Mouse (Mus musculus) brown adipose tissue, adult 24 weeks (tissue): ENCODE measurements at regions not wholly inside any gene's neighbourhood (a gene's known extent, or its start where the extent isn't known, plus 50 kb on each side); places are given as distances from the start of the nearest gene placed in this dataset.
A peak's percentile ranks its signal among the peaks of the same experiment; 100 is the strongest.

ENCODE experiments used
- H3K27ac ChIP-seq: fragments of 200-500 bp; replicated peaks from 2 replicates; pipeline ENCODE4 v1.5.1; 2012; ENCODE audit warnings: low read depth, mild to moderate bottlenecking, low read length
- H3K4me1 ChIP-seq: fragments of 200-500 bp; 2 replicates; pipeline ENCODE4 v1.6.1; 2012; ENCODE audit warnings: low read length, mixed read lengths; ENCODE audit not compliant: control insufficient read depth, insufficient read depth, insufficient read length
- H3K4me3 ChIP-seq: fragments of 200-500 bp; 2 replicates; pipeline ENCODE4 v1.5.1; 2012; ENCODE audit warnings: low read depth, mild to moderate bottlenecking, low read length, moderate library complexity; ENCODE audit not compliant: insufficient read depth

DNA sequence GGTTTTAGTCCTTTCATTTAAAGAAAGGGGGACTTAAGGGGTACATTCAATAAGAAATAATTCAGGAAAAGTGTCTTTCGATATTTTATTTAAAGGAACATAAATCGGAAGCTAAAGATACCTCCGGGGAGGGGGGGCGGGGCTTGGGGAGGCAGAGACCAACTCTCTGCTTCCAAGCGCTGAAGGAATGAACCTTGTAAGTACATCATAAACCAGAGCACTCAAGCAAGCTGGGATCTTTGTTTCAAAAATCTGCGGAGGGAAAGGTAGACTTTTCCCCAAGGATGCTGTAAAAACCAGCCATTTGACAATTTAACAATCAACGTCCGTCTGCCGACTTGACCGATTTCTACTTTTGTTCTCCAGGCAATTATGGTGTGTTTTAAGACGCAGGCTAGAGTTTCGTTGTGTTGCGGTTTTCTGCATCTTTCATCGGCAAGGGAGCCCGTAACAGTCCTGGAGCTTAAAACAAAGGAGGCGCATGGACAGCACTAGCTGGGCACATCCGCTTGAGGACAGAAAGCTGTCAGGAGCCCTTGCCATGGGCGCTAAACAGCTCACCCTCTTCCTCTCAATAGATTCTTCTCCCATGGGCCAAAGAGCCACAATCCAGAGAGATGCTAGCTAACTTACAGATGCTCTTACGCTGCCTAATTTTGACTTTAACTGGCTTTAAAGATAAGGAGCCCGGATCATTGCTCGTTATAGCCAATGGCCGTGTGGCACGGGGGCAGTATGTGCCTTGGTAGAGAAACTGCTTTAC is 119.4 kb upstream of the Dynlrb2 start:
- no peaks in the 10 kb centered on the region for H3K4me1 ChIP-seq
- no peak overlapping the region for H3K4me3 ChIP-seq
- no peak overlapping the region for H3K27ac ChIP-seq

DNA sequence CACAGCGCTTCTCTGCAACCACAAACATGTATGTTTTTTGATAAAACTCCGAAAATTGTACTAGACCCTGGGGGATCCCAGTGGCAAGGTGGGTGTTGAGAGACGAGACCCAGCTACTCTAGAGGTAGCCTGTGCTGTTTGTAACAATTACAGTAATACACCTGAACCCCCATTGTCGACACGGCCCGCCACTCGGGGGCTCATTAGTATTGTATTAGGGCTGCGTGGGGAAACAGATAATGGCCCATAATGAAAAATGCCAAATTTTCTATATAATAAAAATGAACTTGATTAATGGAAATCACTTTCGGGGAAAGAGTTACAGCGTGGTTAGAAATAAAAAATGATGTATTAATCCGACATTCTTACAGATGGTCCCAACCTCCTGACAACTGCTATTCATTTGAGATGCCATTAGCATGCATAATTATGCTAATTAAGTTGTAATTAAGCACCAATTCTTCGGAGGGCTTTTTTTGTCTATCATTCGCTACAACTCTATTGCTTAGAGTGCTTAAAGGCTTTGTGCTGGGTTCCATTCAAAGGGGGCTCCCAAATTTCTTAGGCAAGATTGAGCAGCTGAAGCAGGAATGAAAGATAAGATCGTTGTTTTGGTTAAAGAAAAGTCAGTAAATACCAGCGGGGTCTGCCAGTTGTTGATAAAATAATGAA is 120.2 kb upstream of the Dynlrb2 start:
- no peaks in the 10 kb centered on the region for H3K4me1 ChIP-seq
- H3K27ac ChIP-seq = no peak overlapping the region
- no peak overlapping the region for H3K4me3 ChIP-seq

GRCm38 (mm10) chr8:116383495-116384417 is 121.0 kb upstream of the Dynlrb2 start:
- Histone ChIP-seq H3K4me3 (no peak overlapping the region), H3K4me1 (no peaks in the 10 kb centered on the region), H3K27ac (no peak overlapping the region)

DNA sequence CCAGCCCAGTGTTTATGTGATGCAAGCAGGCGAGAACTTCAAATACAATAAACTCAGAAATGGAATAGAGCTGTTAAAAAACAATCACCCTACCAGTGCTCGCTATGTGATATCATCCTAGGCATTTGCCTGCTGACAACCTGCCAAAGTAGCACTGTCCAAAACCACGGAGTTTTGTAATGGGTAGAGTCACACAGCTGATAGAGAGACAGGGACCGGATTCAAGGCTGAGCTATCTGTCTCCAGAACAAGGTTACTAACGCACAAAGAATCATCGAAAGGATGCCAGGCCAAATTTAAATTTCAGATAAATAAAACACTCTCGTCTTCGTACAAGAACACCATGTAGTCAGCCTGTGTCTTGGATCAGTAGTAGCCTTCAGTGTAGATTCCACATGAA is 121.7 kb upstream of the Dynlrb2 start:
- H3K4me1 ChIP-seq = no peaks in the 10 kb centered on the region

DNA sequence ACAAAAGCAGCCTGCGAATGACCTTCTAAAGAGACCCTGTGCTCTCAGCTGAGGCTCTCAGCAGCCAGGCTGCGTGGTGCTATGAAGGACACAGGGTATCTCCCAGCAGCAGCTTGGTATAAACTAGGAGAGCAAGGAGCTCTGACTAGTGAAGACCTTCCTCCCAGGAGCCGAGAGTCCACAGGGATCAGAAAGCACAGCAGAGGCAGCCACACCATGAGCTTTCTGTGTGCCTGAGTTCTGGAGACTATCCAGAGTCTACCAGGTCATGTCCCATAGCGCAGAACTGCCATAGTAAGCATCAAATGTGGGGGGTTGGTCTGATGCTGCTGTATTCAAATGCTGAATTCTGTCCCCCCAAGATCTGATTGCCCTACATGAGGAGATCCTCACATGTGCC is 124.2 kb upstream of the Dynlrb2 start:
- no peak overlapping the region for H3K4me3 ChIP-seq
- H3K4me1 ChIP-seq = no peaks in the 10 kb centered on the region
- H3K27ac ChIP-seq = no peak overlapping the region

More for the DNA sequence above, 121.7 kb upstream of the Dynlrb2 start:
- H3K4me3 ChIP-seq = no peak overlapping the region
- H3K27ac ChIP-seq = no peak overlapping the region

DNA sequence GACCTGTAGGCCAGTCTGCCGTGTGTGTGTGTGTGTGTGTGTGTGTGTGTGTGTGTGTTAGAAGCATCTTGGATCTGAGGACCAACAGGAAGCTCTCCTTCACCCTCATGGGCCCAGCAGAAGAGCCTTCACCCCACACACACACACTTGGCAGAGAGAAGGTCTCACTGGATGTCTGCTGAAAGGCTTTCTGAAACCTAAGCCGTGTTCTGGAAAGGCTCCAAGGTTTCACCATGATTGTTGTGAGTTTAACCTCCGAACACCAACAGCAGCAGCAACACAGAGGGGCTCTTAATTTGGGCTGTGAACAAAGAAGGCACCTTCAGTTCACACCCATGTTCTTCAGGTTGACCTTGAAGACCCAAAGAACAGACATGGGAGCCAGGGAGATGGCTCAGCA is 124.9 kb upstream of the Dynlrb2 start:
- H3K4me1 ChIP-seq = no peaks in the 10 kb centered on the region
- H3K27ac ChIP-seq = no peak overlapping the region

DNA sequence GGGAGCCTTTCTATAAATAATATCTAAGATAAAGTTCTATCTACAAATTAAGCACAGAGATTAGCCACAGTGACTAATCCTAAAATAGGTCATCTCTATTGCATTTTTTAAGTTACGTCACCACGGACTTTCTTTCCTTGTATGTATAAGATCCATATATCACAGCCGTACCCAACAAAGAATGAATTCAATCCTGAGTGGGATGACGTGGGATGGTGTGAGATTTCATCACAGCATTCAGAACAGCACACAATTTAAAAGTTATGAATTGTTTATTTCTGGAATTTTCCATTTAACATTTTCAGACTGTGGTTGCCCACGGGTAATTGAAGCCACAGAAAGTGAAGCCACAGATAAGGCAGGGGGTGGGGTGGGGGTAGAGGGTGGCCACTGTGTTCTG is 129.0 kb upstream of the Dynlrb2 start:
- no peaks in the 10 kb centered on the region for H3K4me1 ChIP-seq
- H3K27ac ChIP-seq = no peak overlapping the region
- no peak overlapping the region for H3K4me3 ChIP-seq

More for the DNA sequence above, 124.9 kb upstream of the Dynlrb2 start:
- no peak overlapping the region for H3K4me3 ChIP-seq

DNA sequence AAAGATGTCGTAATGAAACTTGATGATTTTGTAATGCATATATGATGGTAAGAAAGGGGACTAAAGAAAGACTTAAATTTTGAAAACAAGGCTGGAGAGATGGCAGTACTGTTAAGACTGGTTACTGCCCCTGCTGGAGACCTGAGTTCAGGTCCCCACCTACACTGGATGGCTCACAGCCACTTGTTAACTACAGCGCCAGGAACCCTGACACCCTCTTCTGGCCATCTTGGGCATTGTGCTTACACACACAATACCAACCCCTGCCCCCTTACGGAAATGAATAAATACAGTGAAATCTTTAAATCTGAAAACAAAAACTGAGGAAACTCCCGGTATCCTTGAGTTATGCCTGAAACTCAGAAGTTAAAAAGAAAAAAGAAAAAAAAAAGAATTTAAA is 131.7 kb upstream of the Dynlrb2 start:
- peak overlapping the region; percentile 21; the same call in 1 of the 2 replicates for H3K4me3 ChIP-seq
- H3K4me1 ChIP-seq = no peaks in the 10 kb centered on the region
- no peak overlapping the region for H3K27ac ChIP-seq

GRCm38 (mm10) chr8:116372574-116372973 is 132.2 kb upstream of the Dynlrb2 start:
- H3K27ac ChIP-seq = no peak overlapping the region
- H3K4me3 ChIP-seq = no peak overlapping the region

GRCm38 (mm10) chr8:116372056-116372455 is 132.7 kb upstream of the Dynlrb2 start:
- Histone ChIP-seq H3K4me3 (no peak overlapping the region), H3K27ac (no peak overlapping the region), H3K4me1 (no peaks in the 10 kb centered on the region)

More at GRCm38 (mm10) chr8:116372574-116372973, 132.2 kb upstream of the Dynlrb2 start:
- H3K4me1 ChIP-seq = no peaks in the 10 kb centered on the region

- Histone ChIP-seq H3K27ac (no peak overlapping the region), H3K4me1 (no peaks in the 10 kb centered on the region), H3K4me3 (no peak overlapping the region)
Observed at GRCm38 (mm10) chr8:116367491-116367890, 137.3 kb upstream of the Dynlrb2 start.

- Histone ChIP-seq H3K4me3 (no peak overlapping the region), H3K4me1 (no peaks in the 10 kb centered on the region), H3K27ac (no peak overlapping the region)
Observed at GRCm38 (mm10) chr8:116366706-116367105, 138.1 kb upstream of the Dynlrb2 start.

DNA sequence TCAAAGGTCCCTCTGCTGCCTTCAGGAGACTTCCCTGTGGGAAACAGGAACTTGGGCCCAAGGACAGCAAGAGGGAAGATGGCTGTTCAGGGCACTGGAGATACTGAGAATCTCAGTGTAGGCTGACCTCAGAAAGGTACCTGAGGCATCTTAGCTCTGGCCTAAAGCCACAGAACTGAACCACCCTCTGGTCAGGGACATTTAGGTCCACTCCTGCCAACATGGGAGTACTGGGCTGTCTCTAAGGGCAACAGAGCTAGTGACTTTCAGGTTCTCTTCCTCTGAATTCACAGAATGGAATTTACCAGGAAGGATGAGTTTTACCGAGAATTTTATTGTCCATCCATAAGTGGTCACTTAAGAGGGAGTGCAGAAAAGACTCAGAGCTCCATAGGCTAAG is 140.0 kb upstream of the Dynlrb2 start:
- Histone ChIP-seq H3K27ac (no peak overlapping the region), H3K4me3 (no peak overlapping the region), H3K4me1 (no peaks in the 10 kb centered on the region)

DNA sequence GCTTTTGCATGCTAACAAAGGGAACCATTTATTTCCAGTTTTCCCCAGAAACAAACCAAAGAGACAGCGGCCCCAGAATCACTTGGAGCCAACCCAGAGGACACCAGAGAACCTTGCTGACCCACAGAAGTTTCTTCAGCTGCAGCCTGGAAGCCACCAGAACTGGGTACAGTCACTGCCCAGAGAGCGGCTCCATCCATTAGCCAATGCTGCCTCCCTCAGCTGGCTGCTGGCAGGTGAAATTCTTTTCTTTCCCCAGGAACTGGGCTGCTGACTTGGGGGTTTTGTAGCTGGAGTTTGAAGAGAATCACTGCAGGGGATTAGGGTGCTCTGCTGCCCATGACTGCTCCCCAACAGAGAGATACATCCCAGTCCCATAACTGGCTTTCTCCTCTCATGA is 140.6 kb upstream of the Dynlrb2 start:
- Histone ChIP-seq H3K4me1 (no peaks in the 10 kb centered on the region), H3K4me3 (no peak overlapping the region), H3K27ac (no peak overlapping the region)

- no peaks in the 10 kb centered on the region for H3K4me1 ChIP-seq
- no peak overlapping the region for H3K4me3 ChIP-seq
Observed at GRCm38 (mm10) chr8:116362351-116362750, 142.4 kb upstream of the Dynlrb2 start.

More at GRCm38 (mm10) chr8:116362351-116362750, 142.4 kb upstream of the Dynlrb2 start:
- H3K27ac ChIP-seq = no peak overlapping the region
